Mouse (Mus musculus) urinary bladder, postnatal 4 days (tissue): Measurements from ENCODE around the gene Isoc2a.
"Not testable (repeated sequence)": the region's sequence is repeated elsewhere in the genome, so short reads cannot be mapped to it uniquely, and the experiment has no call there.

Experiments
- DNase-seq, 2 experiments: peaks; one replicate each; pipeline ENCODE4 v3.0.0; 2021 to 2022; ENCODE audit warnings: low spot score in 2 of 2

Gene Isoc2a

GRCm38 (mm10) chr7:4876753-4877221, at the start of gene Isoc2a:
Isoc2a (plus strand) TSS chr7:4877153.
- DNase-seq: peak; percentile 86 to 88

- DNase-seq: no peak
Observed at GRCm38 (mm10) chr7:4830476-4830875, 46.5 kb upstream of the Isoc2a start.

GRCm38 (mm10) chr7:4835631-4836327, 41.2 kb upstream of the Isoc2a start:
- DNase-seq: no peak

- DNase-seq: peak in 1 of 2 experiments; percentile 47
Observed at GRCm38 (mm10) chr7:4836351-4836792, 40.6 kb upstream of the Isoc2a start.

- DNase-seq: no peak
Observed at GRCm38 (mm10) chr7:4837639-4838038, 39.3 kb upstream of the Isoc2a start.

GRCm38 (mm10) chr7:4842077-4842476, 34.9 kb upstream of the Isoc2a start:
- DNase-seq: no peak

GRCm38 (mm10) chr7:4842634-4843131, 34.3 kb upstream of the Isoc2a start:
- no peak for DNase-seq

- no peak for DNase-seq
Observed at GRCm38 (mm10) chr7:4843604-4844244, 33.2 kb upstream of the Isoc2a start.

GRCm38 (mm10) chr7:4844245-4844916, 32.6 kb upstream of the Isoc2a start, which contains the start of gene Shisa7:
Shisa7 (minus strand) TSS chr7:4844696.
- DNase-seq: no peak

- DNase-seq: peak in 1 of 2 experiments; percentile 53
Observed at GRCm38 (mm10) chr7:4844917-4845309, 32.0 kb upstream of the Isoc2a start.

- no peak for DNase-seq
Observed at GRCm38 (mm10) chr7:4849372-4849771, 27.6 kb upstream of the Isoc2a start.

- DNase-seq: no peak
Observed at GRCm38 (mm10) chr7:4850621-4851314, 26.2 kb upstream of the Isoc2a start.

- no peak for DNase-seq
Observed at GRCm38 (mm10) chr7:4851315-4851688, 25.7 kb upstream of the Isoc2a start.

GRCm38 (mm10) chr7:4853613-4854012, 23.3 kb upstream of the Isoc2a start:
- no peak for DNase-seq

GRCm38 (mm10) chr7:4856508-4856907, 20.4 kb upstream of the Isoc2a start:
- no peak for DNase-seq

- no peak for DNase-seq
Observed at GRCm38 (mm10) chr7:4857321-4857720, 19.6 kb upstream of the Isoc2a start.

- no peak for DNase-seq
Observed at GRCm38 (mm10) chr7:4859418-4859978, 17.5 kb upstream of the Isoc2a start.

GRCm38 (mm10) chr7:4860926-4861325, 16.0 kb upstream of the Isoc2a start:
- DNase-seq: not testable (repeated sequence)

- peak in 1 of 2 experiments; percentile 72 for DNase-seq
Observed at GRCm38 (mm10) chr7:4863041-4863440, 13.9 kb upstream of the Isoc2a start.

- no peak for DNase-seq
Observed at GRCm38 (mm10) chr7:4863541-4864080, 13.3 kb upstream of the Isoc2a start.
